Mouse (Mus musculus) C3H10T1/2 (cell line): ENCODE results near the gene Apol11a. TPM values are rescaled to one million over a fixed set of nuclear protein-coding genes. Genes with fewer than 3 reads are reported as not detected.

ENCODE experiments used
- polyA plus RNA-seq, 2 experiments: library from polyadenylated mRNA; unstranded; fragments of >200 nt; fragmentation: generic; extraction: Trizol; gene quantifications; one replicate each; pipeline ENCODE4 v1.2.1; 2012; ENCODE audit warnings: missing spikeins in 2 of 2

The Apol11a gene
- under 1 TPM; 0.04 to 0.12 TPM for polyA plus RNA-seq

DNA sequence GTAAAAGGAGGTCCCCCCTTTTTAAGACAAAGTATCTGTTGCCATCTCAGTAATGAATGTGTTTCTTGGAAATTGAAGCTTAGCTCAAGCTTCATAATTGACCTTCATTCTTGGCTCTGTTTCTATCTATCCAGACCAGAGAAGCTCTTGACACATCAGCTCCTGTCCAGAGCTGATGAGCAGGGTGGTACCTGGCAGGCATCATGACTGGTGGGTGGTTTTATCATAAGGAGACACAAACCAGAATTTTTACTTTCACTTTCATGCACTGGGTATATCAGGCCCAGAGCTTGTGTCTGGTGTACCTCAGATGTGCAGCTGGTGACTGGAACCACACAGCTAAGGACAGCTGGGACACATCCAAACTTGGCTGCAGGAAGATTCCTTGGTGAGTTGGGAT, at the start of gene Apol11a:
Apol11a (plus strand) TSS at position 306 of the 400 bp plus-strand sequence.

DNA sequence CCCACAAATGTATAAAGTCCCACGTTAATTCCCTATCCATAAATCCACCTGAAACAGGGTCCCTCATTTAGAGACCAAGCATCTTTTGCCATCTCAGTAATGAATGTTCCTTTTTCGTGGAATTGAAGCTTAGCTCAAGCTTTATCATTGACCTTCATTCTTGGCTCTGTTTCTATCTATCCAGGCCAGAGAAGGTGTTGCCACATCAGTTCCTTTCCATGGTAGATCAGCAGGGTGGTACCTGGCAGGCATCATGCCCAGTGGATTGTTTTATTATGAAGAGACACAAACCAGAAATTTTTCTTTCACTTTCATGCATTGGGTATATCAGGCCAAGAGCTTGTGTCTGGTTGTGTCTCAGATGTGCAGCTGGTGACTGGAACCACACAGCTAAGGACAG, 31.4 kb upstream of the Apol11a start, which contains the start of gene Apol10a:
Apol10a (plus strand) TSS at position 355 of the 400 bp plus-strand sequence.

DNA sequence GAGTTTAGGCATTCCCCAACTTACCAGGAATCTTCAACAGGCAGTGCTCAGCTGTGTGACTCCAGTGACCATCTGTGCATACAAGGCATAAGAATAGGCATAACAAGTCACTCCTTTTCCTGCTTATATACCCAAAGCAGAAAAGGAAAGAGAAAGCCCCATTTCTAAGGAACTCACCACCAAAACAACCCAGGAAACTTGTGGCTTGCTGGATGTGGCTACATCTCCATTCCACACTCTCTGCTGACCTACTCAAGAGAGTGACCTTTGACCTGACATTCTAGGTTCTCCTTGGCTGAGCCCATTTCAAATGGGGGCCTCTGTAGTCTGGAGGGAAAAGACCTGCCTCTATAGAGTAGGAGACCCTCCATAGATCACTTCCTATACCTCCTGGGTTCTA, 25.1 kb downstream of the Apol11a start, which contains the start of gene Apol7c:
Apol7c (minus strand) TSS at position 101 of the 400 bp plus-strand sequence.

DNA sequence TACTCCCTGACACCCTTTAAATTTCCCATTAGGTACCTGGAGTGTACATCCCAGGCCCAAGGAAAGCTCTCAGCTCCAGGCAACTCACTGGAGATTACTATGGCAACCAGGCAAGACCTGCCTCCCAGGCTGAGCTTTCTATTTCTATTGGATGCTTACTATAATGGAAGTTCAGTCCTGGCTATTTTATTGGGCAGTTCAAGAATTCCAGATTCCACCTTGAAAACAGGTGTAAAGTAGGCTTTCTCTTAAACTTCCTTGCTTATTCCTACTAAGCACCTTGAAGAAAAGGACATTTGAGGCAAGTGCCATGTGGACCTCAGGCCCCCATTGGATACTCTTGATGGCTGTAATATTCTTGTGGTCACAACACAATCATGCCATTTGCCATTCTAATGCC, 53.7 kb downstream of the Apol11a start, which contains the start of gene 1700025B11Rik:
1700025B11Rik (minus strand) TSS at position 101 of the 400 bp plus-strand sequence.

Other genes starting within 250 kb of the Apol11a start
- gene Rbfox2, start 201.3 kb upstream of the Apol11a start, polyA plus RNA-seq, result 10 to 100 TPM in 1 of 2 experiments, 1 to 10 TPM in 1; 9.3 to 77.7 TPM
- 1 to 10 TPM in 1 of 2 experiments, under 1 TPM in 1; 0.19 to 1.6 TPM for gene Apol7a, start 109.2 kb upstream of the Apol11a start, polyA plus RNA-seq
- gene Apol9a, start 97.1 kb upstream of the Apol11a start, polyA plus RNA-seq, result 10 to 100 TPM; 13.5 to 90.2 TPM
- gene Apol7b, start 60.8 kb upstream of the Apol11a start, polyA plus RNA-seq, result not detected
- gene Apol10a, start 31.2 kb upstream of the Apol11a start, polyA plus RNA-seq, result not detected
- not detected for gene Apol7c, start 25.0 kb downstream of the Apol11a start, polyA plus RNA-seq
- gene 1700025B11Rik, start 53.6 kb downstream of the Apol11a start, polyA plus RNA-seq, result not detected
- gene Apol10b, start 87.9 kb downstream of the Apol11a start, polyA plus RNA-seq, result 1 to 10 TPM in 1 of 2 experiments, under 1 TPM in 1; 0.25 to 3.8 TPM
- not detected for gene Gm36245, start 91.0 kb downstream of the Apol11a start, polyA plus RNA-seq
- not detected for gene Apol11b, start 135.0 kb downstream of the Apol11a start, polyA plus RNA-seq
- not detected for gene Apol7e, start 190.6 kb downstream of the Apol11a start, polyA plus RNA-seq
- gene Apol9b, start 220.8 kb downstream of the Apol11a start, polyA plus RNA-seq, result 10 to 100 TPM in 1 of 2 experiments, 1 to 10 TPM in 1; 5.1 to 43.6 TPM
- under 1 TPM; 0.06 to 0.59 TPM for gene Apol8, start 248.7 kb downstream of the Apol11a start, polyA plus RNA-seq